Mouse (Mus musculus) lung, adult 2 months (tissue): ENCODE data around the gene Mrm2.

Experiments
- CTCF ChIP-seq: fragments of 200-500 bp; IDR thresholded peaks from 2 replicates; pipeline ENCODE4 v1.5.1; 2011; ENCODE audit warnings: mild to moderate bottlenecking, low read length, control low read depth; ENCODE audit not compliant: insufficient read depth
- POLR2A ChIP-seq: fragments of 200-500 bp; IDR thresholded peaks from 2 replicates; pipeline ENCODE4 v1.6.1; 2011; ENCODE audit warnings: low read depth, mild to moderate bottlenecking, control low read depth, low read length, borderline replicate concordance; ENCODE audit errors: extremely low read depth

DNA sequence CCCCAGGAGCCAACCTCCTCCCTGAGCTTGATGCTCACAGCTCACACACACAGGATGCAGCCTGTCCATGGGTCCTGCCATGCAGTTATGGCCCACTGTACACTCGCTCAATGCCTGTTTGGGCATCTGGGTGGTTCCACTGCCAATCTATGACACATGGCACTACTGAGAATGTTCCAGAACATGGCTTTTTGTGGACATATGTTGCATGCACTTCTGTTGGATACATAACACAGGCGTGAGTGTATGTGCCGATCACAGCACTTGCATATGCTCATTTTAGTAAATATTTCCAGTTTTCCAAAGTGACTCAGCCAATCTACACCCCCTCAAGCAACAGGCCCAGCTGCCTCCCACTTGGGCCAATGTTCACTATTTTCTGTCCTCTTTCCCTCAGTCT is 40.0 kb upstream of the Mrm2 start:
- TF ChIP-seq CTCF (no peak), POLR2A (no peak)
